Mouse (Mus musculus) regulatory T cell (primary cell): Measurements from ENCODE around the gene Pcdh15.

Experiments
- in situ Hi-C: fragments of 300-600 bp; cut with MboI, MseI; formaldehyde crosslinking; loops from one replicate; pipeline ENCODE4 v1.15.1; 2025; ENCODE audit warnings: high pct_unique_total_duplicates

Pcdh15 gene

DNA sequence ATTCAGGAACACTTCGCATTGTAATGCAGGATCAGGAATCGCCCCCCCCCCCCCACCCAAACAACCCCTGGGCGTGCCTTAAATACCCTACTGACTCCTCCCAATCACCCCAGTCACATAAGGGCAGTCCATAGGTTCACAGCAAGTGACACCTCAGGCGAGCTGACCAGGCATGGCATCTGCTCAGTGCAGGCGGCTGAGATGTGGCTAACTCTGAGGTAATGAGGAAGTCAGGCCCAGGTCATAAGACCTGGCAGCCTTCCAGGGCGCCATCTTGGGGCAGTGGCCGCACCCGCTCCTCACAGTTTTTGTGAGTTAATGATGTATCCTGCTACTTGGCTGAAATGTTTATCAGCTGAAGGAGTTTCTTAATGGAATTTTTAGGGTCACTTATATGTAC lies 713.2 kb downstream of the Pcdh15 start:
- in situ Hi-C loops: loop anchor here (10.0 kb wide), 1 partner anchor 928 kb away; no protein-coding TSS in a partner anchor

DNA sequence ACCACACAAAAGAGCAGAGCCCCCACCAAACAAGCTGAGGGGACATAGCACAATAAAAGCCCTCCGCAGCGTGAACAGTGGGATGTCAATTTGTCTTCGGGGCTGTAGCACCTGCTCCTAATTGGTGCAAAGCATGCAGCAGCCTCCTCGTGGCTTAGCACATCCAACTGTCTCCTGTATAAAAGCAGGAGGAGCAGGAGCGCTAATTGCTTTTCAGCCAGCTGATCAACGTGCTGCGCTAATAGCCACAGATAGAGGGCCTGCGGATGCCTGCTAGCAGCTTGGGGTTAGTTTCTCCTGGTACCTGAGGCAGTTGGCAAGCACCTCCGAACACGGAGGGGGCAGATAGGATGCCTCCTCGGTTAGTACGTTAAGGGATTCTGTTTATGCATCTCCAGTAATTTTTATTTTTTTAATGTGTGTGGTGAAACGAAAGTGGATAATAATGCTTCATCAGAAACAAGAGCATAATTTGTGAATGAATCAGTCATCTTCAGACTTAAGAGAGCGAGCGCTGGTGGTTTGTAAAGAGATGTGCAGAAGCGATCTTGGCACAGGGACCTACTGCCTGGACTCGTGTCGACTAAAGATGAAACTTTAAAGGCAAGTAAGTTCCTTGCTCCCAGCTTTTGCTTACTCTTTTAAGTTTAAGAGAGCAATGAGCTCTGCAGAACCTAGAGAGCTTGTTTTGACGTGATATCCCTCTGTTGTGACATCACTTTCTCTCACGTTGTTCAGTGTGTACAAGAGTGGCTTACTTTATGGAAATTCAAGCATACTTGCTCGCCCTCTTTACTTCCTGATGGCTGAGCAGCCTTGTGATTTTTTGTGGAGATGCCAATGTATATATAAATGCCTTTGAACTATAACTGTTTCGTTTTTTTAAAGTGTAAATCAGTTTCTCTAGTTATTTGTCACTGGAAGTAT lies 722.8 kb downstream of the Pcdh15 start:
- in situ Hi-C loops: no loop called here

DNA sequence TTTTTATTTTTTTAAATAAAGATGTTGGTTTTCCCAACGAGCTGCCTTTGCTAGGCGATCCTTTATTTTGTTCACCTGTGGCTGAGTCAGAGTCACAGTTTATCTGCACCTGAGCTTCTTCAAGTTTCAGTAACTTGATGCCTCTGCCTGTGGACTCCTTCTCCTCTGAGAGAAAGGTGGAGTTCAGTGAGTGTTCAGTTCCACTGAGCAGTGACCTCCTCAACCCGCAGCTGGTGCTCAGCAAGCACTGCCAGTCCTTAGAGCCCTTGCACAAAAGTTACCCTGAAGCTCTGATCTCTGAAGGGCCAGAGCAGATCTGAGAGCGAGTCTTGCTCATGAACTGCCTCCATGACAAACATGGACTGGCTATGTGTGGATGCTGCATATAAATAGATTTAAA lies 724.1 kb downstream of the Pcdh15 start:
- in situ Hi-C loops: no loop called here

DNA sequence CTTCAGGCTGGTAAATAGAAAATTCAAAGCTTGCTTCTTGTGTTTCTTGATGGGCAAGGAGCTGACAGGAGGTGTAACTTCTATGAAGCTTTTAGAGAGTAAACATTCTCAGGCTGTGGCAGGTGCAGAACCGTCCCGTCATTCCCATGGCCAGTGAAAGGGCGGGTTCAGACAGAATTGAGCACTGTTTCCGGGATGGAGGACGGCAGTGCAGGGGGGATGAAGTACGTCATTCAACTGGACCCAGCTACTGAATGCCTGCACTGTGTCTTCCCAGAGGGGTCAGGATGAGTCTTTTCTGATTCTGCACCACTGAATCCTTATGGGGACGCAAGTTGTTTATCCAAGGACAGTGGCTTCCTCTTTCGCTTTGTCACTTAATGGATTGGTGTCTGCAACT lies 727.2 kb downstream of the Pcdh15 start:
- in situ Hi-C loops: no loop called here

DNA sequence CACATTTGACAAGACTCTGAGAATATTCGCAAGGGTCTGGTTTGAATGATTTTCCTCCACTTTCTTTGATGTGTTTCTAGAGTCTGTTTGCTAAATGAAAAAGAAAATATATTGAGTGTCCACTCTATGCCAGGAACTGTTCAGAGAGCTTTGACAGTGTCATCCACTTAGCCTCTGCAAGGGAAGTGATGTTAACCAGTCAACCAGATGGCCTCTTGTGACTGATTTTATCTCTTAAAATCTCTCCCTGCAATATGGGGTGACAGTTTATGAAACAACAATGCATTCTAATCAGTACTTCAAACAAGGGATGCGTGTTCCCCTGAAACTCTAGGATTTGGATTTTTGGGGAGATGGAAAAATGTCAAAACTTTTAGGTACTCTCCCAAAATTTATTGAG lies 729.6 kb downstream of the Pcdh15 start:
- in situ Hi-C loops: no loop called here

DNA sequence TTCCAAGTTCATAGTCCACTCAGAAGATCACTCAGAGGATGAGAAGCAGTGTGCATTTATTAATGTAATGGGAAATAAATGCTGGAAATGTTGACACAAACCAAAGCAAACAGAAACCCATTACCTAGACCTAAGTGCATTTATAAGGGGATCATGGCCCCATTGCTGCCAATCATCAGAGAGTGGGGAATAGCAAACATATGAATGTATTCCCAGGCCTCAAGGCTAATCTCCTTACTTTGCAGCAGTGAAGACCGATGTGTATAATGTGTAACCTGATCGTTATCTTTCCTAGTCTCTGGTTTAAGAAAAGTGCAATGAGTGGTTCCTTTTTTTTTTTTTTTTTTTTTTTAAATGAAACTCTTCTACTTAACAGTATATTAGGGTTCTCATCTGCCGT lies 745.9 kb downstream of the Pcdh15 start:
- in situ Hi-C loops: no loop called here

DNA sequence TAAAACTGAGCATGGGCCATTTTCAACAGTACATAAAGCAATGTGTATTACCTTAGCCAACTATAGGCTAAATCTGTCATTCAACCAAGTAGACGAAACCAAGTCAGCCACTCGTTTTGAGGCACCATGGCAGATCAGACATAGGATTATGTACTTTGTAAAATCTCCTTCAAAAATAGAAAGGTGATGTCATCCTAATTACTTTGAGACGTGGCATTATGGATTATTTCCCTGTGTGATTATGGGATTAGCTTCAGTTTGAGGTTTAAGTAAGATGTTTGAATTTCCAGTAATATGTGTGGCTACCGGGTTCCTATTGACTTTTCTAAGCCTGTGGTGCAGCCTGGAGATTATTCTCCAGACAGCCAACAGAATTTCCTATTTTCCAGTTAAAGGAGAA lies 763.0 kb downstream of the Pcdh15 start:
- in situ Hi-C loops: no loop called here

DNA sequence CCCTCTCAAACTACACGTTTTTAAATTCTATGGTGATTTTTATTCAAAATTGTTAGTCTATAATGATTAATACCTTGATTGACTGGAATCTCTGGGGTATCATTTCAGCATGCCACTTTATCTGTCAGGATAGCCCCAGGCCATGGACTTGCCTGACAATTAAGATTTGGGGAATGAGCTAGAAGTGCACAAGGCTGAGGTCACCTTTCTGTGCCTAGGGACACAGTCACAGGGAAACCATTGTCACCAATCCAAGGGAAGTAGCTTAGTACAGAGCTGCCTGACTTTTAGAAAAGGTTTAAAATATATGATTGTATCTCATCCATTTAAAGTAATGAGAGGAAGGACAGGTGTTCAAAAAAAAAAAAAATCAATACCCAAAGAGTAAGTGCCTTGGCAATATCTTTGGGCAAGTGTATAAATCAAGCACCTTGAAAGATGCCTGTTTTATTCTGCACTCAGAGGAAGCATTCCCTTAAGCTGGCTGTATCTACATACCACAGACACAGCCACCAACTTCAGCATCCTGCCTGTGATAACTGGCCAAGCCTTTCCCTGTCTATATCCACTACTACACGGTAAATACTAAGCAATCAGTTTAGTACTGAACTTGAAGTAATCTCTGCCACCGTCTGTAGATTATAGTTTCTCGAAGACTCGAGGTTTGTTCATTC lies 779.0 kb downstream of the Pcdh15 start:
- in situ Hi-C loops: no loop called here

DNA sequence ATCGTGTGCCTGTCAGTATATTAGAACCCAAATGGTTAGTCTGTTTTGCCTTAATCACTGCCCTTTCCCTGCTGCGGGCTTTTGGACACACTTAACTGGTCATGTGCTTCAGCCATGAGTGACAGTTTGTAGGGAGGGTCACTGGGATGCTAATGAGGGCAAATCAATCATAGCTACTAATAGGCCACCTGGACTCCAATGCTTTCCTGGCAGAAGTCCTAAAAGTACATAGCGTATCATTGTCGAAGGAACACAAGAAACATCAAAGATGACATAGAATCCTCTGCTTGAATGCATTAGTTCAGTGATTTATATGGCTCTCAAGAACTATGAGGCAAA lies 779.6 kb downstream of the Pcdh15 start:
- in situ Hi-C loops: no loop called here

DNA sequence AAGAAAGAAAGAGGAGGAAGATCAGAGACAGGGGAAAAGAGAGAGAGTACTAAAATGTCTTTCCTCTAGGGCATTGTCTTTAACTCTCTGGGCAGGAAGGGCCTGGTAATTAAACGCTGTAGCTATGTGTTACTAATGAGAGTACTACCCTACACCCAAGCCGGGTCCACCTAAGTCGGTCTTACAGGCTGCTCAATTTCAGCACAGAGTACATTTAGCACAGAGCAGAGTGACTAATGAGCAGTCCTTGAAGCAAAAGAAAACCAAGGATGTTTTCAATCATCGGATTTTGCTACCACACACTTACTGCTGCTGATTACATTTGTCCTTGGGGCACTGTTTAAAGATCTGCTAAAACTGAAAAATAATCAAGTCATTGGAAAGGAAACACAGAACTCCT lies 788.6 kb downstream of the Pcdh15 start:
- in situ Hi-C loops: no loop called here

DNA sequence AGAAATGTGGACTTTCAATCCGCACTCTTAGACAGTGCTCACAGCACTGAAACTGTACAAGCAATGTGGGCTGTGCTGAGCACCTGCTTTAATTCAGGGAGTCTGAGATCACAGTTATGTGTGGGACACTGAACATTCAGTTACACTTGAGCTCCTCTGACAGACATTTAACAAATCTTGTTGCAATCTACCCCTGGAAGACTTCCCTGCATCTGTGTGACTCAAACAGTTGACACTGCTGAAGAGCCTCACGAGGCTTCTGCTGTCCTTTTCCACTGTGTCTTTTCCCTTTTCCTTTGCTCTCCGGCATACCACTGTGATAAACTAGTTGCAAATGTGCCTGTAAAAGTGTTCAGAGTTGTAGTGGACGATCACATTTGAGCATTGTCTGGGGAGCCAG lies 793.1 kb downstream of the Pcdh15 start:
- in situ Hi-C loops: no loop called here

DNA sequence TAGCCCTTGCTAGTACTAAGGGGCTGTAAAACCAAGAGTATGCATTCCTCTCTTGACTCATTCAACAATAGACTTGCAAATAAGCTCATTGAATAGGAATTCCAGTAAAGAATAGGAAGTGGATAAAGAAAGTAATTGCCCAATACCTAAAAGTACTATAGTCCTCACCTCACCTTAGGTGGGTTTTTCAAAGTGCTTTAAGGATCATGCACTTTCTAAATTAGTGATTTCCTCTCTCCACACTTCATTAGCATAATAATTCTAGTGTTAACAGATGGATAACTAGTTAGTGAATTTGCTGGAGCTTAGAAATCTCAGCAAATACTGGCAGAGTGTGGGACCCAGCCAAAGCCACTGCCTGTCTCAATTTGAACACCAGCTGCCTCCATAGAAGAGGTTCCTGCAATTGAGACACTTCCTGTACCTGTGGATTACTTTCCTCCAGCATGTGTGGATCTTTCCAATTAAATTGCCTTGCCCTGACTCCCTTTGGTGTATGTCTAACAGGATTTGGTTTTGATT lies 797.0 kb downstream of the Pcdh15 start:
- in situ Hi-C loops: no loop called here

DNA sequence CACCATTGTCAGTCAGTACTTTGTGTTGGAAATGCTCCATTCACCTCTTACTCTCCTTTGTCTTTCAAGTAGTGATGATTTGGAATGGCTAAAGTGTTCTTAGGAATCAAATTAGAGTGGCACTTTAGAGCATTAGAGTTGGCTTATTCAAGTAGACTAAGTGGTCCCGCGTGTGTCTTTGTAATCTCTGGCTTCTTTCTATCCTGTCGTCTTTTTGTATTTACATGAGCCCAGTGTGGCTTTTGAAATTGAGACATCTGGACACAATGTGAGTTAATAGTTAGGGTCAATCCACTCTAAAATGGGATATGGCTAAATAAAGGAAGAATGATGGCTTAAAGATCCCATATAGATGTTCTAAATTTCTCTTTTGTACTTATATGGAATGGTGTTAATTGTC lies 800.0 kb downstream of the Pcdh15 start:
- in situ Hi-C loops: no loop called here

DNA sequence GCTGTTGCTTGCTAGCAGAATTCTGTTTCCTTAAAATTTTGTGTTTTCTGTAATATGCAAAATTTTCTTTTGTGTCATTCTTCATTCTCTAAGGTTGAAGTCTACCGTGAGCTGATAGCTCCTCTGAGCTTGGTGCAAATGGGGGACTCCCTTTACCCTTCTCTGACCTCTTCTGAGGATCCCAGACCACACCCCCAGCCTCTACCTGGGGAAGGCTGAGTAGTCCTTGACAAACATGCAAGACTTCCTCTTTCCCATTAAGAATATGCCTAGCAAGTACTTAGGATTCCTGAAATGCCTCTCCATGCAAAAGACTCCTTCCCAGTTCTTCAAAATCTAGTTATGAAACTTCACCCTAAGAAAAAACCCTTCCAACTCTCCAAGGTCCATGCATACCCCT lies 808.5 kb downstream of the Pcdh15 start:
- in situ Hi-C loops: no loop called here

DNA sequence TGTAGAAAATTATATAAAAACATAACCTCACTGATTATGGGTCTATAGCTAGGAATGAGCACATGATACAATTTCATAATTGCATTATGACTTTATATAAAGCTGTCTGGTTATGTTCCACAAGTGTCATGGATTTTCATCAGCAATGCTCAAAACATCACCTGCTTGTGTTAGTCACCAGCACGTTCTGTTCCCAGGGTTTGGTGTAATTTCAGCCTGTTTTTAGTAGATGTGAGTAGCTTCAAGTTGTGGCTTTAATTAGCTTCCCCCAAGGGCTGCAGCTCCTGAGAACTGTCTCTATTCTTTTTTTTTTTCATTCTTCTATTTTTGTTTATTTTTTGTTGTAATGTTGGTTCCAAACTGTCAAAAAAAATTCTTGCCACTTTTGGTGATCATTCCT lies 809.4 kb downstream of the Pcdh15 start:
- in situ Hi-C loops: no loop called here

DNA sequence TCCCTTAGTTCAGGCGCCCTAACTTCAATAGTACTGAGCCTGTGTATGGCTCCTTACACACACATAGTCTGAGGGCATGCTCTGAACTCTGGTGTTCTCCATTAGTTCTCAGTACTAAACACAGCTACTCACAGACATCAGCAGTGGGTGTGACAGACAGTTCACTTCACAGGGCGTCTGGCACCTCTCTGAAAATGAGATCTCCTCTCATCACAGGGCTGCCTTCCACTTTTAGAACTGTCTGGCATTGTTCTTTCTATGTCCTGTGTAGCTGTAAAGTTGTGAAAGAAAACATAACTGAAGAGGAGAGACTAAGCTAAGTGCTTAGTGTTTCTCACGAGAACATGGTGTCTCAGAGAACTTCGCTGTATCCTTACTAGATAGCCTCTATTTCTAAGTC lies 816.0 kb downstream of the Pcdh15 start:
- in situ Hi-C loops: no loop called here

DNA sequence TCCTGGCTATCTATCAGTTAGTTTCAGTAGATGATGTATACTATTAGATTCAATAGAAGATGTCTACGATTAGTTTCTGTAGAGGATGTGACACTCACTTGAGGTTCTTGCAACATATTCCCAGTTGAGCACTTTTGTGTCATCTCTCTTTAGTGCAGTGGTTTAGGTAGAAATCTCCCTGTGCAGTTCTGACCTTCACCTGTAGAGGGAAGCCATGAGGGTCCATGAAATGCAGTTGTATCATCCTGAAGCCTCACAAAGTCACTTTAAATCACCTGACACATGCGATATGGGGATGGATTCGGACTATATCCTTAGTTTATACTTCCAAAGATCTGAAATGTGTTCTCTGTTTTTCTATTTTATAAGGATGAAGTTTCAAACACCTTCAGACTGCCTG lies 822.4 kb downstream of the Pcdh15 start:
- in situ Hi-C loops: no loop called here

DNA sequence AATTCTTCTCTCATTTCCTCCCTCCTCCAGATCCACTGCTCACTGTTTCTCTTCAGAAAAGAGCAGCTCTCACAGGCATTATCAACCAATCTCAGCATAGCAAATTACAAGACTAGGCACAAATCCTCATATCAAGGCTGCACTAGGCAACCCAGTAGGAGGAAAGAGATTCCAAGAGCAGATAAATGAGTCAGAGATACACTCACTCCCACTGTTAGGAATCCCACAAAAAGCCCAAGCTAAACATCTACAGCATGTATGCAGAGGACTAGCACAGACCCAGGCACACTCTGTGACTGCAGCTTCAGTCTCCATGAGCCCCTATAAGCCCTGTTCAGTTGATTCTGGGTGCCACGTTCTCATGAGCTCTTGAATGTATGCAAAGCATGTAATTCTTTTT lies 829.5 kb downstream of the Pcdh15 start:
- in situ Hi-C loops: no loop called here

DNA sequence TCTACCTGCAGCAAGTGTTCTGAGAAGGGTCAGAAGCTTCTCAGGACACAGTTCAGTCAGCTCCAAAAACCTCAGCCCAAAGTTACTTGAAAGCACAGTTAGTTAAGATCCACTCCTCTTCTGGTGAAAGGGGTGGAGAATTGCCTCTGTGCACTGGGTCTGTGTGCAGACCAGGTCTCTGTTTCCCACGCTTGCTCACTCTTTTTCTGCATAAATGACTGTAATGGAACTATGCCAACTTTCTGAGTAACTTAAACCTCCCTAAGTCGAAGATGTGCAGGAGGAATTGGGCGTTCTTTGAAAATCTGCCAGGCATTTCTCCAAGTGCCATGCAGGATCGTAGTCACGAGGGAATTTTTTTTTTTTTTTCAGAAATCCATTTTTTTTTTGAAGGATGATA lies 830.6 kb downstream of the Pcdh15 start:
- in situ Hi-C loops: no loop called here

DNA sequence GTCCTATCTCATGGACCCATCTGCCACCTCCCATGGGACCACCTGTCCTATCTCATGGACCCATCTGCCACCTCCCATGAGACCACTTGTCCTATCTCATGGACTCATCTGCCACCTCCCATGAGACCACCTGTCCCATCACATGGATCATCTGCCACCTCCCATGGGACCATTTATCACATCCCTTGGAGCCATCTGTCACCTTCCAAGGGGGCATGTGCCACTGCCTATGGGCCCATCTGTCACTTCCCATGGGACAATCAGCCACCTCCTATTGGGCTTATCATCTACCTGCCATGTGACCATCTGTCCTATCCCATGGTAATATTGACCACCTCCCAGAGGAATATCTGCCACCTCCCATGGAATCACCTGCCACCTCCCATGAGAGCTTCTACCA lies 832.0 kb downstream of the Pcdh15 start:
- in situ Hi-C loops: no loop called here

DNA sequence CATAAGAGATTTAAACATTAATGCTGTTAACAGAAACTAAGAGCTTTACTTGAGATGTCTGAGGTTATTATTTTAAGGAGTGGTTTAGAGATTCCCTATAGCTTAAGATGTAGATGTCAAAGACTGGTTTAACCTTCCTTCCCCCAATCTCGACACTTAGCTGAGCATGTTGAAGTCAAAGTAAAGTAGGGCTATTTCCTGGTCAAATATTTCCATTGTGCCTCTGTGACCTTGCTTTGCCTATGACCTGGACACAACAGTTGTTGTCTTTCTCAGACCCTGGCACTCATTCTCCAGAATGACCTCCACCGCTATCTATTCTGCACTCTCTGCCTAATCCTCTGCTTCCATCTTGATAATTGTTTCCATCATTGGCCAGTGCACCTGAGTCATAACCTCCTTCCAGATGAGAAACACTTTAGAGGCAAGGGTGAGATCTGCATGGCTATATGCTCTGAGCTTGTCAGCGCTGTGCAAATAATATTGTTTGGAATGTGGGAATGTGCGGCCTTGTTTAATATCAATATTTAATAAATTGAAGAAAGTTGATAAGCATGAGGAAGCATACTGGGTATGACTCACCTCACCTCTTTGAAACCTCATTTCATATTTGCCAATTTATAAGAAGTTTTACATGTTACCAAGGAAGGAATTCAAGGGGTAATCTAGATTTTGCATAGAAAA lies 833.0 kb downstream of the Pcdh15 start:
- in situ Hi-C loops: no loop called here

DNA sequence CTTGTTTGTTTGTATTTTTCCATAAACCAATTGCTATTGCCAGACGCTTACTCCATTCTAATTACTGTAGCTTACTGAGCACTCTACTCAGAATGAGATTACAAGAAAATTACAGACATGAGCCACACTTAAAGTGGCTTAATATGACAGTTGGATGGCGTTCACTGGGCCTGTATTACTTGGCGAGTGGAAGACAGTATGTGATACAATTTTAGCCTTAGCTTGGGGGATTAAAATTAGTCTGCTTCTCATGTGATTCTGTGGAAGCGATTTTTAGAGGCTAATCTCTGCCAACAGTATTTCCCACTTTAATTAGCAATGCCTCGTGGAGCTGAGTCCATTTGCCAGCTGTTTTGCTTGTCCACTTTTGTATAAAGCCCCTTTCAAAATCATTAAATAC lies 837.0 kb downstream of the Pcdh15 start:
- in situ Hi-C loops: no loop called here

DNA sequence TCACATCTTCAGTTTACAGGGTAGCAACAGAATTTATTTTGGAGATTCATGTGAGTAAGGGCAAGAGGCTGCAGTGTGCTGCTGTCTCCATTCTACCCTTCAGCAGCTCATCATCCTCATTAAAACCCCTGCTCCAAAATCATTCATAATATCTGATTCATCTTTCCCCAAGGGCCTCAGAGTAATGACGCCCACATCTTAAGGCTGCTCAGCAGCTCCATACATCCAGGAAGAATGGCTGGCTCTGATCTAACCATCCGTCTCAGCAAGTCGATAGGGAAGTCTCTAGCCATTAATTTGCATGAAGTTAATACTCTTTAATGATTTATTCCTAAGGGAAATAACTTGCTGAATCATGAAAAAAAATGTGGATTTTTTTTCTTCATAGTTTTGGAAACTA lies 839.8 kb downstream of the Pcdh15 start:
- in situ Hi-C loops: no loop called here
